Mouse (Mus musculus) heart, adult 2 months (tissue): ENCODE data around the gene Slc35g1.

ENCODE experiments used
- CTCF ChIP-seq: fragments of 200-600 bp; IDR thresholded peaks from 2 replicates; pipeline ENCODE4 v1.8.1; 2022; ENCODE audit warnings: antibody characterized with exemption, mild to moderate bottlenecking, moderate library complexity
- POLR2A ChIP-seq: fragments of 200-500 bp; IDR thresholded peaks from 2 replicates; pipeline ENCODE4 v1.6.1; 2011; ENCODE audit warnings: mild to moderate bottlenecking, low read depth, low read length, control low read depth; ENCODE audit not compliant: insufficient read depth

- TF ChIP-seq CTCF (no peak), POLR2A (no peak)
Measured at GRCm38 (mm10) chr19:38396633-38396970, 822 bp downstream of the Slc35g1 start.
